Mouse (Mus musculus) embryo, embryonic 10.5 days (tissue): ENCODE measurements at regions not wholly inside any gene's neighbourhood (a gene's known extent, or its start where the extent isn't known, plus 50 kb on each side); places are given as distances from the start of the nearest gene placed in this dataset.

Experiments used
- DNase-seq: peaks from one replicate; pipeline ENCODE4 v3.0.0-alpha.2; 2015; ENCODE audit warnings: low spot score

- no peak for DNase-seq
Measured at GRCm38 (mm10) chr13:102135210-102135609, 367.2 kb upstream of the Pik3r1 start.

- DNase-seq = no peak
Measured at GRCm38 (mm10) chr13:102142986-102143385, 375.0 kb upstream of the Pik3r1 start.

- no peak for DNase-seq
Measured at GRCm38 (mm10) chr13:102143848-102144247, 375.8 kb upstream of the Pik3r1 start.

- DNase-seq = no peak
Measured at GRCm38 (mm10) chr13:102148039-102148438, 380.0 kb upstream of the Pik3r1 start.

- DNase-seq = no peak
Measured at GRCm38 (mm10) chr13:102153785-102154608, 386.0 kb upstream of the Pik3r1 start.

GRCm38 (mm10) chr13:102154609-102154899, 386.5 kb upstream of the Pik3r1 start:
- DNase-seq = no peak

- DNase-seq = peak; percentile 18
Measured at GRCm38 (mm10) chr13:102157369-102158130, 389.5 kb upstream of the Pik3r1 start.

GRCm38 (mm10) chr13:102173382-102174234, 405.6 kb upstream of the Pik3r1 start:
- DNase-seq = no peak

GRCm38 (mm10) chr13:102174431-102174830, 406.4 kb upstream of the Pik3r1 start:
- DNase-seq = no peak

GRCm38 (mm10) chr13:102174896-102175295, 406.9 kb upstream of the Pik3r1 start:
- no peak for DNase-seq

GRCm38 (mm10) chr13:102175406-102175805, 407.4 kb upstream of the Pik3r1 start:
- DNase-seq = no peak

GRCm38 (mm10) chr13:102176456-102176855, 408.4 kb upstream of the Pik3r1 start:
- no peak for DNase-seq

- no peak for DNase-seq
Measured at GRCm38 (mm10) chr13:102194716-102195115, 426.7 kb upstream of the Pik3r1 start.

GRCm38 (mm10) chr13:102202301-102202700, 434.3 kb upstream of the Pik3r1 start:
- DNase-seq = no peak

- no peak for DNase-seq
Measured at GRCm38 (mm10) chr13:102218486-102218885, 450.5 kb upstream of the Pik3r1 start.

GRCm38 (mm10) chr13:102231048-102231447, 462.3 kb upstream of the Cd180 start:
- no peak for DNase-seq

- no peak for DNase-seq
Measured at GRCm38 (mm10) chr13:102232291-102232936, 460.9 kb upstream of the Cd180 start.

GRCm38 (mm10) chr13:102250884-102251283, 442.5 kb upstream of the Cd180 start:
- DNase-seq = no peak

GRCm38 (mm10) chr13:102251709-102252108, 441.6 kb upstream of the Cd180 start:
- DNase-seq = no peak

GRCm38 (mm10) chr13:102255401-102256371, 437.7 kb upstream of the Cd180 start:
- peak; percentile 26 for DNase-seq

GRCm38 (mm10) chr13:102258207-102258606, 435.2 kb upstream of the Cd180 start:
- no peak for DNase-seq
